Mouse (Mus musculus): ENCODE measurements around the gene Agfg2.
"Not testable (repeated sequence)": the region's sequence is repeated elsewhere in the genome, so short reads cannot be mapped to it uniquely, and the experiment has no call there.

Agfg2 gene

DNA sequence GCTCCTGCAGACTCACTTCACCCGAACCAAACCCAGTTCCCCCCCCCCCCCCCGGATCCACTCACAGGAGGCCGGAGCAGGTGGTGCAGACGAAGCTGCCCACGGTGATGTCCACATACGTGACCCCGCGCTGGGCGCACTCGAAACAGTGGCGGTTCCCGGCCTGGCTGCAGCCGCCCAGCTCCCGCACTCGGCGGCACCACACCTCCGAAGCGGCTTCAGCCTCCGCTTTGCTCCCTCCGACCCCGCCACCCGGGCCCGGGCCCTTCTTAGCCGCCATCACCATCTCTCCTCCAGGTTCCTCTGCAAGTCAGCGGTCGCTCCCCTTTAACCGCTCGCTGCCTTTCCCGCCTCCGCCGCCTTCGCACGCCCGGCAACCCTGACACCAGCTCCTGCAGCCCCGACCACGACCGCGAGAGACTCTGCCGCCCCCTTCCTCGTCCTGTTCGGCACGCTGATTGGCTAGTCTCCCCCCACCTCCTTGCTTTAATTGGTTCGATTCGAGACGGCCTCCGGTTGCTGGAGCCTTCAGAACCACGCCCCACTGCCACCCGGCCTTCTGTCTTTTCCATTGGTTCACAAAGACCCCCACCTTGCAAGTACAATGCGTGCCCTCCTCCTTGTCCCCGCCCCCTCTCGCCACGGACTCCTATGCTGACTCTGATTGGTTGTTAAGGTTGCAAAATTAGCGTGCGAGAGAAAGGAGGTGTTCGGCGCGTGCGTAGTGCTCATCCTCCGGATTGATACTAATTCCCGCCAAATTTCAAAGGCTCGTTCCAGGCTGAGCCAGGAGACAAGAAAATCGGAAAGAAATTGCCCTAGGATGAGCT lies at the start of gene Agfg2:
Agfg2 (minus strand) TSS at position 433 of the 830 bp plus-strand sequence.
- peak; percentile 99 to 100 for DNase-seq (ENCODE audit: low spot score in 2 of 2)

DNA sequence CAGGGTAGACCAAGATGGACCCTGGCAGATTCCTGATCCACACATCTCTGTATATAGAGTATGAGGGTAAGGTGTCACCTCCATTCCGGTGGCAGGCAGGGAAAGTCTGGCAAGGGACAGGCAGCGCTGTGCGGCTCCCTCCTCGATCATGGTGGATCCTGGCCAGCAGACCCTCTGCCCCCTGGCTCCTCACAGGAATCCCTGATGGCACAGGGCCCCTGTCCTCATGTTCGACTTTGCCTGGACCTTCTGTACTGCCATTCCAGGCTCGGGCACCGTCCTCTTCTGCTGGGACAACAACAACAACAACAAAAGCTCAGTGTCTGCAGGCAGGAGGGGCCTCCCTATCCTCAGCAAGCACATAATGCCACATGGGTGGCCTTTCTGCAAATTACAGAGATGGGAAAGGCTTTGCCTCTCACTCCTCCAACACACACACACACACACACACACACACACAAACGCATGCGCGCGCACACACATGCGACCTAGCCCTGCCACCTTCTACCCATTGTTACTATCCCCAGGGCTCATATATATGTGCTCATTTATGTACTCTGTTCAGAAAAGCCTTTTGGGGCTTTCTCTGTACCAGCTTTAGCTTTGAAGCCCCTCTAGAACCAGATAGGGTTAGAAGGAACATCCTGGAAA lies 49.2 kb upstream of the Agfg2 start:
- no peak for DNase-seq (ENCODE audit: low spot score in 2 of 2)

DNA sequence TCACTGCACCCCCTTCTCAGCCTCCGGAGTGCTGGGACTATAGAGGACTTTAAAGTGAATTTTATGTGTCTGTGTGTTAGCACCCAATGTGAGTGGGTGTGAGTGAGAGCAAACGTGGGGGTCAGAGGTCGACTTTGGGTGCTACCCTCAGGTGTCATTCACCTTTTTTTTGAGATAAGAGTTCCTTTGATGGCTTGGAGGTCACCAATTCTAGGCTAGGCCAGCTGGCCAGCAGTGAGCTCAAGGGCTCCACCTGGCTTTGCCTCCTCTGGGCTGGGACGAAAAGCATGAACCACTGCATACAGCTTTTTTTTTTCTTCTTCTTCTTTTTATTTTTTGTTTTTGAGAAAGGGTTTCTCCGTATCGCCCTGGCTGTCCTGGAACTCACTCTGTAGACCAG lies 42.2 kb upstream of the Agfg2 start:
- DNase-seq (ENCODE audit: low spot score in 2 of 2), result no peak

DNA sequence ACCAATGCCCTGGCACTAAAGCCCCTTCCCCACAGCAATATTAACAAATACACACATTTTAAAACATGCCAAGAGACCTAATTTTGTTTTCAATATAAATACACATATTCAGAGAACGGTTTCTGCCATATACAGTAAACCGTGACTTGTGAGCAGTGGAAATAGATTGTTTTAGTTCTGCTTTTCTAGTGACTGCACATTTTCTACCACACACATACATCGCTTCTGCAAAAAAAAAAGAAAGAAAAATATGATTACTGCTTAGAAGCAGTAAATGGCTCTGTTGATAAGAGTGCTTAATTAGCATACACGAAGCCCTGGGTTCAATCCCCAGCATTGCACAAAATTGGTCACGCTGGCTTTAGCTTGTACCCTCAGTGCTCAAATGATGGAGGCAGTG lies 39.3 kb upstream of the Agfg2 start:
- DNase-seq (ENCODE audit: low spot score in 2 of 2), result no peak

DNA sequence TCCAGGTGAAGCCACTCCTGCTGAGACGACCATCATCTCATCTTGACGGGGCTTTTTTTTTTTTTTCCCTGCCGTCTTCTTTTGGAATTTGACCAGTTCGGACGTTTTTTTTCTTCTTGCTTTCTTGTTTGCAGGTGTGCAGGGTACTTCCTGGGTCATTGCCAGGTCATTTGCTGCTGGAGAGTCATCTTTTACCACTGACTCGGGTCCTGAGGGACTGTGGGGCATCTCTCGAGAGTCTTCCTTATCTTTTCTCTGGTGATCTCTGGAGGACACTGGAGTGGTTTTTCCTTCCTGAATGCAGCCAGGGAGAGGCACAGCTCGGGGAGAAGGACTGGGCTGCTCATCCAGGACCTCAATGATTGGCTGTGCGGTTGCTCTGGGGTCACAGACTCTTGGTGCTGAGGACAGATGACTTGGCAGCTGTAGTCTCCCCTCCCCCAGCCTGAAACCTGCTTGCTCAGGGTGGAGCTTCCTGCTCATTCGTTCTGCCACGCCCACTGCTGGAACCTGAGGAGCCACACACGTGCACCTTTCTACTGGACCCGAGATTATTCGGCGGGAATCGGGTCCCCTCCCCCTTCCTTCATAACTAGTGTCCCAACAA lies 36.1 kb upstream of the Agfg2 start:
- not testable (repeated sequence) for DNase-seq (ENCODE audit: low spot score in 2 of 2)

DNA sequence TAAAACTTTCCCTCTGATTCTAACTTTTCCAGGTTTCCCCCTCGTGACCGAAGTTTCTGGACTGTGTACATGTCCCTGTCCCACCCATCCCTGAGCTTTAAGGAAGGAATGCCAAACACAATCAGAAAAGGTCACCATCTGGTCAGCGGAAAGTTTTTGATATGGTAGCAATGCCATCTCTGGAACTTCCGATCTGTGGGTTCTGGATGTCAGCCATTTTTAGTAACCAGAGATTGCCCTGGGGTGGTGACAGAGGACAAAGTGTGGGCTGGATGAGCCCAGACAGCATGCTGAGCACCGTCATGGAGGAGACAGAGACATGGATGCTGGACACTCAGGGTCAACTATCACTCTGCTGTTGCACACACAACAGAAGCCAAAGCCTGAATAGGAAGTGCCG lies 34.6 kb upstream of the Agfg2 start:
- no peak for DNase-seq (ENCODE audit: low spot score in 2 of 2)

DNA sequence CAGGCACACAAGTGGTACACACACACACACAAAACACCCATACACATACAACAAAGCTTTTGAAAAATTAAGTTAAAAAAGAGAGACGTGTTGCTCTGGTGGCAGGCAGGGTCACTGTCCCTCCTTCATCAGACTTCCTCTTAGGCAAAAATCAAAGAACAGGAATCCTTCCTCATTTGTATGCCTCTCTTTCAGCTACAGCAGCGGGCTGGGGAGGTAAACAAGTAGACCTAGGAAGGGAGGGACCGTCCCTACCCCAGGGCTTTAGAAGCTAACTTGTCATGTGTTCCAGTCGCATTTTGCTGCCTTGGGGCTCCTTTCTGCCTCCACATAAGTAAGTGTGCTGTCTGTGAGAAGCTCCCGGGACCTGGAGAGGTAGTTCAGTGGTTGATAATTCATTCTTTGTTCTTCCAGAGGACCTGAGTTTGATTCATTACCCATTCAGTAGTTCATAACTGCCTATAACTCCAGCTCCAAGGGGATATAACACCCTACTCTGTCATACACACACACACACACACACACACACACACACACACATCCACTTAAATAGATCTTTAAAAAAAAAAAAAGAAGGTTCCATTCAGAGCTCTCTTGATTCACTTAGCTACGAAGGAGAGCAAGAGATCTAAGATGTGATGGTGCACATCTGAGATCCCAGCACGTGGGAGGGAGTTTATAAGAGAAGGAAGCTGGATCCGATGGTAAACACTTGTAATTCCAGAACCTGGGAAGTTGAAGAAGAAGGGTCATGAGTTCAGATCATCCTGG lies 33.7 kb upstream of the Agfg2 start:
- DNase-seq (ENCODE audit: low spot score in 2 of 2), result no peak

DNA sequence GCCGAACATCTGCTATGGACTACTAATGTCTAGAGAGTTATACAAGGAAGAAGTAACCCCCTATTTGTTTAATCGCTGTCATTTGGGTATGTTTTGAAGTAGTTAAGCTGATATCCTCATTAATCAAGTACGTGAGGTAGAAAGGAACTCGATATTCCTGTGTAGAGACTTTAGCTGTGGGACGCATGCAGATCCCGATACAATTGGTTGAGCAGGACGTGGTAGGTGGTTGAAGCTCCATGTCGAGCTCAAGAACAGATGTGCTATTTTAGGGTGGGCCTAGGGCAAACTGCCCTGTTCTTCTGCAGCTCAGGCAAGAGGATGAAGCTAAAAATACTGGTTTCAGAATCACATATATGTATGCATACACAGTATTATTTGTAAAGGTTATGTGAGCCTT lies 31.2 kb upstream of the Agfg2 start:
- DNase-seq (ENCODE audit: low spot score in 2 of 2), result no peak

DNA sequence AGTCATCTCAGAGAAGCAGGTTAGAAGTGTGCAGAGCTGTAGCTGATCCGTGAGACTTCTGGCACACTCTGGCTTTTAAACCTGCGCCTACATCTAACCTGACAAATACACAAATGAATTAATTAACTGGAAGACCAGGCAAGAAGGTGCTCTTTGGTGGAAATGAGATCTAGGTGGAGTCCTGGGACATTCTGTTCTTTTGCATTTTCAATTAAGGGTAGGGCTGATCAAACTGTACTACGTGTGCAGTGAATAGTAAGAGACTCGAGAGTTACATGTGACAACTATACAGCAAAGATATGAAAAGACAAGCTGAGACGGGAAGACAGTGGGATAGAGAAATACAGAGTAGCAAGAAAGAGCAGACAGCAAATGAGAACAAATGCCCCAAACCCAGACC lies 28.9 kb upstream of the Agfg2 start:
- DNase-seq (ENCODE audit: low spot score in 2 of 2), result no peak

DNA sequence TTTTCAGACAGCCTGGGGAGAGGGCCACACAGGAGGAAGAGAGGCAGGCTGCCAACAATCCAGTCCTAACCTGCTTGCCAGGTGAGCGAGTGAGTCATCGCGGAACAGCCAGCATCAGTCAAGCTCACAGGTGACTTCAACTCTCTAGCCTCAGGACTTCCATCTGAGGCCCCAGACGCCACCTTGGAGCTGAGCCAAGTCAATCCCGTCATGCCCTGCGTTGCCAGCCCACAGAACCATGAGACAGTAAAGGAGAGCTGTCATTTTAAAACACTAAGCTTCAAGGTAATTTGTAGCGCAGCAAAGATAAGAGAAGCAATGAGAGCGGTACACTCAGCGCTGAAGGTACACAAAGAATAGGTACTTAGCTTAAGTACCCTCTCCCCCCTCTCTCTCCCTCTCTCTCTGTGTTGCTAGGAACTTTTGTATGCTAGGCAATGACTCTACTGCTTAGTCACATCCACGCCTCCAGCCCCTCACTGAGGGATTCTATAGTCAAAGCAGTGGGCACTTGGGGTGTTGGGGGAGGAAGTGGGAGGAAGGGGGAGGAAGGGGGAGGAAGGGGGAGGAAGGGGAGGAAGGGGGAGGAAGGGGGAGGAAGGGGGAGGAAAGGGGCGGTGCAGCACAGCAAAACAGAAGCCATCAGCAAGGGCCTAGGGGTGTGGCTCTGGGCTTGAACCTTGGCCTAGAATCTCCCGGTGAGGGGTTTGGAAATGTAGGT lies 22.5 kb upstream of the Agfg2 start:
- peak in 1 of 2 experiments; percentile 33 for DNase-seq (ENCODE audit: low spot score in 2 of 2)

DNA sequence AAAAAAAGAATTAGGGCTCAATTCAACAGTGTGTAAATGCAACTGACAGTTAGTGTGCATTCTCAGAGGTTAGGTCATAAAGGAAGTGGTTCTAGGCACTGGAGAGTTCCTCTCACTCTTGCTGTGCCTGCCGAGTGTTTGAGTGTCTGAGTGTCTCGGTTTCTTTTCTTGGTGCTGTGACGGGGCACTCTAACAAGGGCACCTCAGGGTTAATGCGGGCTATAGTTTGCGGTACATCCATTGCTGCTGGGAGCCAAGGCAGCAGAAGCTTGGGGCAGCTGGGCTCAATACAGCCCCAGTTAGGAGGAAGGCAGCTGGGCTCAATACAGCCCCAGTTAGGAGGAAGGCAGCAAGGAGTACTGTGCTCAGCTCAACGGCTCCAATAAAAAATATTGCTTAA lies 20.7 kb upstream of the Agfg2 start:
- no peak for DNase-seq (ENCODE audit: low spot score in 2 of 2)

DNA sequence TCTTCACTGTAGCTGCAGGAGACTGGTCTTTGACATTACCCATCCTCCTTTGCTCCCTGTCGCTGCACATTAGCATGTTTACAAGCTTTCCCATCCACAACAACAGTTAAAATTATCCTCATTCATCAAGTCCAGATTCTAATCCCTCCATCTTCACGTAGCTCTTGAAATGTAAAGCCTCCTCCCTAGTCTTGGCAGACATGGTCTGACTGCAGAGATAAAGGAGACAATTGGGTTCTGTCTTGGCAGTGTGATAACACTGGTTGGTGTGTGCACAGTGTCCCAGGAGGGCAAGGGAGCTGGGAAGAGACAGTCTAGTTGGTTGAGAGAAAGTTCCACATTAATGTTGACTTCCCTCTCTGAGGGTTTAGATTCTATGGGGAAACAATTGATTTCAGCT lies 15.3 kb upstream of the Agfg2 start:
- no peak for DNase-seq (ENCODE audit: low spot score in 2 of 2)

DNA sequence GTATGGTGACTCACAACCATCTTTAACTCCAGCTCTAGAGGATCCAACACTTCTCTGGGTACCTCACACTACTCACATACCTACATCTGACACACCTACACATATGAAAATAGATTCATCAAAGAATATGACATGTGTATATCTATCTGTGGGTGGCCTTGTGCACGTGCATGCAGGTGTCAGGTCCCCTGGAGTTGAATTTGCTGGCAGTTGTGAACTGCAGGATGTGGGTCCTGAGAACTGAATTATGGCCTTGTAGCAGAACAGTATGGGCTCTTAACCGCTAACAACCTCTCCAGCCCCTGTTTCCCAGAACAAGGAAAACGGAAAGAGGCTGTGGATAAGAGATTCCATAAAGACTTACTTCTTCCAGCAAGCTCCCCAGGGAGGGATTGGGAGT lies 14.6 kb upstream of the Agfg2 start:
- DNase-seq (ENCODE audit: low spot score in 2 of 2), result no peak

DNA sequence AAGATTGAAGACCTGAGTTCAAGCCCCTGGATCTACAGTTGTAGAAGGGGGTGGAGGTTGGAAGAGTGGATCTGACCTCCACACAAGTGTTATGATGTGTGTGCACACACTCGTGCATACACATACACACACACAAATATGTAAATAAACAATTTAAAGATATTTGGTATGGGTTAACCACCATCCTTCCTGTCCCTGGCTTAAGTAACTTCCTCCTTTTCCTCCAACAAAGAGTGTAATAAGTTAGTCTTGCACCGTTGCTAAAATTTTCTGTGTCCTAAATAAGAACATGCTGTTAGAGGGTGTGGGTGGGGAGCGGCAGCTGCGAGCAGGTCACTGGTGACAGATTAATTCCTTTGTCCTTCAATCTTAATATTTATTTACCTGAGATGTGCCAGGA lies 11.4 kb upstream of the Agfg2 start:
- DNase-seq (ENCODE audit: low spot score in 2 of 2), result no peak

DNA sequence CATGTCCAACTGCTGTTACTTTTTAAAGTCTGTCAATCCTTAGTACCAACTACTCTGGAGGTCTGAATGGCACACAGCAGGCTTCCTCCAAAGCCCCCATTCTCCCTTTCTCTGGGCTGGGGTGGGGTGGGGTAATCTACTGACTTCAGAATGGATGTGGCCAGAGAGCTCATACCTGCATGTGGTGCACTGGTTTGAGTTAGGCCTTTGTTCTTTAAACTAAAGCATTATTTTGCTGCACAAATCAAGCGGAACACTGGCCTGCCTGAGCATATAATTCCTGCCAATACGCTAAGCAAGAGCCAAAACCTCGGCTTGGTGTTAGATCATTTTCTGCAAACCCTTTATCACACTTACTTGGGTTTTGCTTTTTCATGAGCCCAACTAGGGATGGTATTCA lies 10.3 kb upstream of the Agfg2 start:
- no peak for DNase-seq (ENCODE audit: low spot score in 2 of 2)

DNA sequence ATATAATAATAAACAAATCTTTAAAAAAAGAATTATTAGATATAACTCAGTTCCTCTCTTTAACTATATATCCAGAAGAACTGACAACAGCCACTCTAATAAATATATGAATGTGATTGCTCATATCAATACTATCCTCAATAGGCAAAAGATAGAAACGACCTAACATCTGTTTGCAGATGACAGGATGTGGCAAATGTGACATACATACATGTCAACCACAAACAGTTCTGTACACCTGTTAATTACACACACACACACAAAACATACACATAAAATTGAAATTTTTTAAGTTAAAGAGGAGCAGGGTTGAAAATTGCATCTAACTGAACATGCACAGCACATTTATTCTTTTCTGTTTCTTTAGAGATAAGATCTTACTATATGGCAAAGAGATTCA lies 7.4 kb upstream of the Agfg2 start:
- DNase-seq (ENCODE audit: low spot score in 2 of 2), result no peak

DNA sequence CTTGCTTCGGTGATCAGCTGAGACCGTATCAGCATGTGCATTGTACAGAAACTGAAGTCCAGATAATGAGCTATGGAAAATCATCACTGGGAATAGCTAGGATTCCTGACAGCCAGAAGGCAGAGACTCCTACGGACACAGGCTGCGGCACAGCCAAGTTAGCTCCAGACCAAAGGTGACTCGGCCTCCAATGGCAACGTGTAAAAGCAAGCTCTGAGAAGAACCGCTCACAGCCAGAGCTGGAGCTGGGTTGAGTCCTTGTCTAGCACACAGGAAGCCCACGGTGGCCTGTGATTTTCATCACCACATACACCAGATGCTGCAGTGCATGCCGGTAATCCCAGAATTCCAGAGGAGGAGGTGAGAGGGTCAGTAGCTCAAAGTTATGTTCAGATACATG lies 6.0 kb upstream of the Agfg2 start:
- DNase-seq (ENCODE audit: low spot score in 2 of 2), result no peak

DNA sequence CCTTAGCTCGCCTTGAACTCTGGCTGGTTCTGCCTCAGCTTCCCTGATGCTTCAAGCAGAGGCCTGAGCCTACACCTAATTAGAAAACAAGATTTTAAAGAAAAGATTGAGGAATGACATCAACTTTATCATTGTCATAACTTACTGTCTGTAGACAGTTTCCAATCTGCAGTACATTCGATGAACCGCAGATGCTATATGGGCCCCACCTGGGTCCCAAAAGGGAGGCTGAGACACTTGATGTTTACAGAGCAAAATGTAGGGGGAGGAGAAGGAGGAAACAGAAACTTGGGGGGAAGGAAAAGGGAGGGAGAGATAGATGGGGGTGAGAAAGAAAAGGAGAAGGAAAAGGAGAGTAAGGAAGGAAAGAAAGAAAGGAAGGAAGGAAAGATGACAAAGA lies 5.4 kb upstream of the Agfg2 start:
- DNase-seq (ENCODE audit: low spot score in 2 of 2), result no peak

DNA sequence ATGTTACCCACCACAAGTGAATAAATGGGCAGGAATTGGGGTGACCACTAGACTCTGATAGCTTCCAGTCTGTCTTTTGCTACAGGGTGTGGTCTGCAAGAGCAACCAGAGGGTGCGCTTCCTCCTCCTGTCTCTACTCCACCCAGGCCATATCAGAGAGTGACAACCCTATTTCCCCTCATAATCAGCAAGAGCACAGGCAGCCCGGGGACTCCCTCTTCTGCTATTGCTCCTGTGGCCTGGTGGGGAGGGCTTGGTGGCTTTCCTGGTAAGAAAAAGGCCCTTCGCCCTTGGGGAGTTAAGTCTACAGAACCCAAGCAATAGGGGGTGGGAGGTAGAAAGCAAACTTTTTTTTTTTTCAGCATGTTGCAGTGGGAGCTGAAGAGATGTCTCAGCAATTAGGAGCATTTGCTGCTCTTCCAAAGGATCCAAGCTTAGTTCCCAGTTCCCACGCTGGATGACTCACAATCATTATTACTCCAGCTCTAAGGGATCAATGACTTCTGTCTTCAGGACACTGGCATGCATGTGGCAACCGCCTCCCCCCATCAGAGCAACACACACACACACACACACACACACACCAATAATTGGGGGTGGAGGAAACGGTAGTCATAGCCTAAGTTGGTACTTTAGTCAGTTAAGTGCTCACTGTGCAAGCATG lies 1.7 kb upstream of the Agfg2 start:
- no peak for DNase-seq (ENCODE audit: low spot score in 2 of 2)

DNA sequence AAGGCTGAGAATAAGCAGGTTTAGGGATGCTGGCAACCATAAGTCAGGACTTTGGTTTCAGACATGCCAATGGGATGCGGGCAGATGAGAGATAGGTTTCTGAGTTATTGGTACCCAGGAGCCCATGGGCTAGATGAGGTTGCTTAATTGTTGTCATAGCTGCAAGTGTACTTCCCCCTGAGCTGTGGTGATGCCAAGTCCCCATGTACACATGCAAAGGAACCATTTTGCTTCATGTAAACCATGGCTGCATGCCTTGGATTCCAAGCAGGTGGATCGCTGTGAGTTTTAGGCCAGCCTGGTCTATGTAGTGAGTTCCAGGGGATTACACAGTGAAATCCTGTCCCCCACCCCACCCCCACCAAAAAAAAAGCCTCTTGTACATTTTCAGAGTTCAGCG lies 1.1 kb upstream of the Agfg2 start:
- no peak for DNase-seq (ENCODE audit: low spot score in 2 of 2)
